22 mouse cellular contexts compared by ENCODE assay signal in genomic region chr5:127708143-127708542, GRCm38 (mm10).
DNase-seq lines count a peak whose midpoint lies in the region; TF ChIP-seq lines count a peak whose summit lies in the region.
"Had no signal": no experiment of that assay in that cellular context is flagged by ENCODE, and none has a peak within 500 bp of the region (broad histone marks: within the 10 kb centered on the region; RNA-seq: fewer than 3 reads in every experiment).

No protein-coding gene starts in this region.

- peak; percentile 54 for TF ChIP-seq CTCF in left cerebral cortex, adult 2 months (IDR thresholded peaks at IDR 0.05)
- TF ChIP-seq CTCF in E14TG2a.4 (conservative IDR thresholded peaks at IDR 0.05; ENCODE audit: low read length): peak; percentile 32
- TF ChIP-seq CTCF in cortical plate, adult 2 months (IDR thresholded peaks at IDR 0.05; ENCODE audit: extremely low read depth, insufficient read depth, low read length): peak; percentile 49

- H3K27me3 ChIP-seq in E14TG2a.4 (ENCODE audit: insufficient read depth, low read length): no peaks in the 10 kb centered on the region
- H3K27me3 ChIP-seq: embryonic facial prominence, embryonic 12.5 days; hindbrain, embryonic 12.5 days; liver, embryonic 12.5 days; stomach, embryonic 15.5 days had no signal

- peaks cover 13% of the 10 kb centered on the region for H3K36me3 ChIP-seq in E14TG2a.4 (ENCODE audit: insufficient read depth, low read length)
- H3K36me3 ChIP-seq: embryonic facial prominence, embryonic 12.5 days; heart, embryonic 10.5 days; hindbrain, embryonic 12.5 days; limb, embryonic 10.5 days; liver, embryonic 12.5 days; stomach, embryonic 15.5 days had no signal

- H3K9me3 ChIP-seq in E14TG2a.4 (ENCODE audit: low read length): peaks cover 7% of the 10 kb centered on the region
- H3K9me3 ChIP-seq: heart, embryonic 10.5 days; hindbrain, embryonic 12.5 days; limb, embryonic 10.5 days; stomach, embryonic 15.5 days had no signal

- peak; percentile 7 for DNase-seq in embryo, embryonic 10 days (ENCODE audit: low spot score)
- no peak for DNase-seq in embryo, embryonic 10.5 days (ENCODE audit: low spot score)
- no peak for DNase-seq in left cerebral cortex, adult 2 months (ENCODE audit: extremely low spot score in 1 of 2, low spot score in 2 of 2)
- DNase-seq in left cerebral cortex, adult 11 months (ENCODE audit: low spot score): no peak
- DNase-seq in spleen, postnatal 4 days (ENCODE audit: low spot score in 2 of 2): no peak
- DNase-seq in gastrocnemius, postnatal 36 days: no peak
- DNase-seq: adrenal gland, postnatal 36 days; cerebellum, adult 2 months; heart, postnatal 10 days; kidney, adult 8-10 months; kidney, postnatal 14 days; lung, adult 2 months; lung, postnatal 36 days had no signal

- peaks cover 67% of the 10 kb centered on the region for H3K4me1 ChIP-seq in E14TG2a.4 (replicated peaks; ENCODE audit: low read depth, low read length)
- no peaks in the 10 kb centered on the region for H3K4me1 ChIP-seq in cortical plate, adult 2 months (ENCODE audit: control insufficient read depth, insufficient read depth, low read length)
- H3K4me1 ChIP-seq: embryonic facial prominence, embryonic 12.5 days; heart, embryonic 10.5 days; liver, embryonic 12.5 days; stomach, embryonic 15.5 days had no signal

- no peak for TF ChIP-seq POLR2A in cortical plate, adult 2 months (IDR thresholded peaks at IDR 0.05; ENCODE audit: extremely low read depth, insufficient read depth, low read length)

- no peak overlapping the region for H3K27ac ChIP-seq in left cerebral cortex, adult 2 months
- H3K27ac ChIP-seq in cortical plate, adult 2 months (ENCODE audit: insufficient read depth, low read length): no peak overlapping the region
- H3K27ac ChIP-seq: embryonic facial prominence, embryonic 12.5 days; heart, embryonic 10.5 days; hindbrain, embryonic 12.5 days; limb, embryonic 10.5 days; liver, embryonic 12.5 days; stomach, embryonic 15.5 days had no signal

- H3K4me3 ChIP-seq in left cerebral cortex, adult 2 months: no peak overlapping the region
- no peak overlapping the region for H3K4me3 ChIP-seq in E14TG2a.4 (replicated peaks; ENCODE audit: low read length)
- H3K4me3 ChIP-seq in cortical plate, adult 2 months (ENCODE audit: insufficient read depth, low read length): no peak overlapping the region
- H3K4me3 ChIP-seq: embryonic facial prominence, embryonic 12.5 days; erythroblast, embryonic 14.5 days; heart, embryonic 10.5 days; hindbrain, embryonic 12.5 days; limb, embryonic 10.5 days; liver, embryonic 12.5 days; stomach, embryonic 15.5 days had no signal

- intact Hi-C loops in left cerebral cortex, adult 2 months (cut with DNase I): loop anchor here (5.0 kb wide), 2 partner anchors 94 to 249 kb away; no protein-coding TSS in a partner anchor
- intact Hi-C loops in gastrocnemius, postnatal 36 days (cut with DNase I): no loop called here
